Mouse (Mus musculus): ENCODE results near the gene Npas1.

Gene Npas1

DNA sequence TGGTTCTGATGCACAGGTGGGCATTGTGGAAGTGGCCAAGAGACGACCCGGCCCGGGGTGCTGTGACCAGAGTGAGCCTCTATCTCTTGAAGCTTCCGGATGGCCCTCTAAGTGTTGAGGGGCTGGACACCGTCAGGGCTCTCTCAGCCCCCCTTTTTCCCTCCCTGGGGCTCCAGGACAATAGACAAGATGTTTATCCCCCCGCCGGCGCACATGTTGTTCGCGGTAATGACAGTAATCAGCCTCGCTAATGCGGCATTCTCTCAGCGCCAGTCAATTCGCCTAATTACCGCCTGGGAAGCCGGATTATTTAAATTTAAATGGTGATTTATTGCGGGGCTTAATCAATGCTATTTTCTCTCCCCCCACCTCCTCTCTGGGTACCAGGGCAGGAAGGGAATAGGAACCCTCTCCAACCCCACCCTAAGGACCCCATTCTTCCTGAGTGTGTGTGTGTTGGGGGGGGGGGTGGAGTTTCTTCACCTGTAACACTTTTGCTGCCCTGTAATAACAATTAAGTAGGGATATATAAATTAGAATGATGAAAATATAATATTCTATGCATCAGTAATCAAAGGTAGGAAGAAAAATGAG lies 5.3 kb downstream of the Npas1 start:
- no peak for DNase-seq (ENCODE audit: low read depth in 1 of 2, low spot score in 2 of 2)

DNA sequence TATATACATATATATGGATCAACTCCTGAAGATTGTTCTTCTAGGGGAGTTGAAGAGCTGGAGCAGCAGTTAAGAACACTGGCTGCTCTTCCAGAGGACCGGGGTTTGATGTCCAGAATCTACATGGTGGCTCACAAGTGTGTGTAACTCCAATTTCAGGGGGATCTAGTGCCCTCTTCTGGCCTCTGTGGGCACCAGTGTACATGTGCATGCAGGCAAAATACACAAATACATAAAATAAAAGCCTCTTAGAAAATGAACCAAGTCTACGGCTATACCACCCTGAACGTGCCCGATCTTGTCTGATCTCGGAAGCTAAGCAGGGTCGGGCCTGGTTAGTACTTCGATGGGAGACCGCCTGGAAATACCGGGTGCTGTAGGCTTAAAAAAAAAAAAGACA lies 6.0 kb downstream of the Npas1 start:
- no peak for DNase-seq (ENCODE audit: low read depth in 1 of 2, low spot score in 2 of 2)

DNA sequence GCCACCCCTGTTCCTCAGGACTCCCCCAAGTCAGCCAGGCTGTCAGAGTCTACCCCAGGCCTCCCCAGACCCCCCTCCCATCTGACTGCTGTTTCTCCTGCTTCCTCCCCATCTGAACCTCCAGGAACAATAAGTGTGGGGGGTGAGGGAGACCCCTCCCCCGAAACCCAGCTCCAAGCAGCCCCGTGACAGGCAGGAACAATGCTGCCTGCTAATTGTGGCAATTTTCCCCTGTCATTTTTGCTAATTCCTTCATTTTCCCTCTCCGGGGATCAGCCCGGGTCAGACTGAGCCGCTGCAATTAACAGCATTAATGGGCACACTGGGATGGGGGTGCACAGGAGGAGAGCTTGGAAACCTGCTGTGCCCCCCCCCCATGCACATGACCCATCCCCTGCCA lies 9.4 kb downstream of the Npas1 start:
- DNase-seq (ENCODE audit: low read depth in 1 of 2, low spot score in 2 of 2): no peak

DNA sequence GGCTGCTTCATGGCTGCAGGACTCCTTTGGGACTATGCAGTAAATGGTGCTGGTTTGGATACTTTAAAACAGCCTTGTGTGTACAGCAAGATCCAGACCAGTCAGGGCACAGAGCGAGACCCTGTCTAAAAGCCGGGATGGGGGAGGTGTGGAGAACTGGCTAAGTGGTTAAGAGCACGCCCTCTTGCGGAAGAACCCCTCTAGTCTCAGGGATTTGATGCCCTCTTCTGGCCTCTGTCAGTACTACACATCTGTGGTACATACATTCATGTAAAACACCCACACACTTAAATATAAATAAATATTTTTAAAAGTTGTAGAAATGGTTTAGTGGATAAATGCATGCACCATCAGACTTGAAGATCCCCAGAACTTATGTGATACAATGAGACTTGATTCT lies 11.0 kb downstream of the Npas1 start:
- no peak for DNase-seq (ENCODE audit: low read depth in 1 of 2, low spot score in 2 of 2)

DNA sequence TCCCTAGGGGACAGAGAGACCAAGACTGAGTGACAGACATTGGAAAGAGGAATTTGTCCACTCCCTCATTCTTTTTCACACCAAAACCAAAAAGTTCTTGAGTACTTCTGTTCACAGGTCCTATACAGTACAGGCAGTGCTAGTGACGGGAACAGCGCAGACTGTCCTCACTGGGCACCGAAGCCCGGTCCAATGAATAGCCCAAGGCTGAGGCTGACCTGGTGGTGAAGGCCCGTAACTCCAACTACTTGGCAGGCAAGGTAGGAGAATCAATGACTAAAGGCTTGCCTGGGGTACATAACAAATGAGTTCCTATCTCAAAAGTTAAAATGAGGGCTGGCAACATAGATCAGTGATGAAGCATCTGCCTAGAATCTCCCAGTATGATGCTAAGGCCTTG lies 12.0 kb downstream of the Npas1 start:
- DNase-seq (ENCODE audit: low read depth in 1 of 2, low spot score in 2 of 2): no peak

DNA sequence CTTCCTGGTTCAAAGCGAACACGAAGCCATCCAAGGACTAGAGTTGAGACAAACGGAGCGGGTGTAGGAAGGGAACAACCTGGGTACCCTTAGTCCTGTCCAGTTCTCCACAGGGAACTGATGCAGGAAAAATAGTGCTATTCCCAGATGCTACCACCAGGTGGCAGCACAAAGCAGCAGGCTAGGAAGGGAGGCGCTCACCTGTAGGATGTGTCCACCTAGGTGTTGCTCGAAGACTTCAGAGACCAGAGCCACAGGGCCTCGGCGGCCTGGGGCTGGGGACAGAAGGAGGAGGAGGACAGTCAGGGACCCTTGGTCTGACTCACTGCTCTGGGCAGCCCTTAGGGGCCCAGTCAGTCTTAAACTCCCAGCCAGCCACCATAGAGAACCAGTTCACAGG lies 12.4 kb downstream of the Npas1 start:
- peak in 1 of 2 experiments; percentile 28 for DNase-seq (ENCODE audit: low read depth in 1 of 2, low spot score in 2 of 2)

DNA sequence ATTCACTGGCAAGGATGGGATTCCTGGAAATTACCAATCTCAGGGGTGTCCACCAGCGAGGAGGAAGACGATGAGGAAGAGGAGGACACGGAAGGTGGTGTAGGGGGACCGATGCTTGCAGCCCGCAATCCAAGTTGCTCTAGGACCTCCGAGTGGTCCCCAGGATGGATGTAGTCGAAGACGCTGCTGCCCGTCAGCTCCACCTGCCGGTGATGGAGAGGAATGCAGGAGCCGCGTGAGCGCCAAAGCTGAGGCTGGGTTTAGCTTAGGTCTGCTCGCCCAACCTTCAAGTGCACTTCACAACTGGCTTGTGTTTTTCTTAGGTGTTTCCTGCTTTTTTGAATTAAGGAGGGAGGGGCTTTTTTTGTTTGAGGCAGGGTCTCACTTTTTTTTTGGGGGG lies 14.3 kb downstream of the Npas1 start:
- DNase-seq (ENCODE audit: low read depth in 1 of 2, low spot score in 2 of 2): peak; percentile 27 to 52

DNA sequence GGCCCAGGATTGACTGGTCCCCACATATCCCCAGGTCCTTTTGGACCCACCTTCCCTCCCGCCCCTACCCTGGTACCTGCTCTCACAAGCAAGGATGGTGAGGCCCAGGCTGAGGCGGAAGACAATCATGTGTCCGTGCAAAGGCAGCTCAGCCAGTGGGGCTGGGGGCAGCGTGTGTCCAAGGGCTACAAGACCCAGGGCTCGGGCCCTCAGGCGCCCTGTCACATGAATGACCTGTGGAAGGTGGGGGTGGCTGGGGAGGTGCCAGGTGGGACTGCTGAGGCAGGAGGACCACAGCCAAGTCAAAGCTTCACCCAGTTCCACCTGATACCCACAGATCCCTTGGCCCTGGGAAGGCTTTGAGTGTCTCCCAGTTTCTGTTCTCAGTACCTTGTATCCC lies 15.8 kb downstream of the Npas1 start:
- no peak for DNase-seq (ENCODE audit: low read depth in 1 of 2, low spot score in 2 of 2)

DNA sequence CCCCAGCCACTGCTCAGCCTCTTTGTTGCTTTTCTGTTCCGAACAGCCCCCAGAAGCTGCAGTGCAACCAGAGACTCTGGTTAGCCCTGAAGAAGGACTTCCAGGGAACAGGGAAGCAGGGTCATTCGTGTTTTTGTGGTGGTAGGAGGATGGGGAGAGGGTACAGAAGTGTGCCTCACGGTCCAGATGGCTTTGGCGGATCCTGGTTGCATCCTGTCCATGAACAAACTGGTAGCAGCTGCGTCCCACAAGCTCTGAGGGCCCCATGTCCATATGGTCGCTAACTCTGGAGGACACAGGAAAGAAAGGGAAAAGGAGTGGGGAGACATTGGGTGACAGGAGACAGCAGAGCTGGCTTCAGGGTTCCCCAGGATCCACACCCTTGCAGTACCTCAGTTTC lies 16.4 kb downstream of the Npas1 start:
- no peak for DNase-seq (ENCODE audit: low read depth in 1 of 2, low spot score in 2 of 2)

DNA sequence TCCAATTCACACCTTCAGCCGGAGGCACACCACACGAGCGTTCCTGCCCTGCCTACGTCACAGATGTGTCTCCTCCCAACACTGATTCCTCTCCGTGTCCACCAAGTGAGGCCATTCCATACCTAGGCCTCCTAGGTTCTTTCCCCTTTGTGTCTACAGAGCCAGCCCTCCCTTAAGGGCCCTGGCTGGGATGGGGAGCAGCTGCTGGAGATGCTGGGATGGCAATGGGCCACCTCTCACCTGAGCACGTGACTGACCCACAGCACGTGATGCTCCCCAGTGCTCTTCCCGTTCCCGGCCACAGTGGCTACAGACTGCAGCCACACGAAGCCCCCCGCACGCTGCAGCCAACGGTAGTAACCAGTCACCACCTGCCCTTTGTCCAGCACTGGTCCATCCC lies 17.0 kb downstream of the Npas1 start:
- no peak for DNase-seq (ENCODE audit: low read depth in 1 of 2, low spot score in 2 of 2)

DNA sequence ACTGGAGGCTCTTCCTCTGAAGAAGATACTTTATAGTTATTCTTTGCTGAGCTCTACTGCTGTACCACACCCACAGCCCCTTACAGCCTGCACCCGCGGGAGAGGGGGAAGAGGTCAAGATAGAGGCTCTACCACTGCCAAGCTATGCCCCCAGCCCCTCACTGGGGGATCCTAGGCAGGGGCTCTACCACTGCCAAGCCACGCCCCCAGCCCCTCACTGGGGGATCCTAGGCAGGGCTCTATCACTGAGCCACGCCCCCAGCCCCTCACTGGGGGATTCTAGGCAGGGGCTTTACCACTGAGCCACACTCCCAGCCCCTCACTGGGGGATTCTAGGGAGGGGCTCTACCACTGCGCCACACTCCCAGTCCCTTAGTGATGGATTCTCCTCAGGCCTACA lies 21.2 kb downstream of the Npas1 start:
- DNase-seq (ENCODE audit: low read depth in 1 of 2, low spot score in 2 of 2): no peak

DNA sequence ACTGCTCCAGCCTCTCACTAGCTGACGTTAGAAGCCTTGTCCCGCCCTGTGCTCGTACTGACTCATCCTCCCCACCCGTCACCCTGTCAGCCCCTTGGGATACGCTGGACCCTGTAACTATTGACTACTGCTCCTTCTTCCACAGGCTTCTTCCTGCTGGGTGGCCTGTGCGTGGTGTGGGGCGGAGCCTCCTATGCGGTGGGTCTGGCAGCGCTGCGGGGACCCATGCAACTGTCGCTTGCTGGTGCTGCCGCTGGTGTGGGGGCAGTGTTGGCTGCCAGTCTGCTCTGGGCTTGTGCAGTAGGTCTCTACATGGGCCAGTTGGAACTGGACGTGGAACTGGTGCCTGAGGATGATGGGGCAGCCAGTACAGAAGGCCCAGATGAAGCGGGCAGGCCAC lies 22.5 kb downstream of the Npas1 start:
- DNase-seq (ENCODE audit: low read depth in 1 of 2, low spot score in 2 of 2): no peak

DNA sequence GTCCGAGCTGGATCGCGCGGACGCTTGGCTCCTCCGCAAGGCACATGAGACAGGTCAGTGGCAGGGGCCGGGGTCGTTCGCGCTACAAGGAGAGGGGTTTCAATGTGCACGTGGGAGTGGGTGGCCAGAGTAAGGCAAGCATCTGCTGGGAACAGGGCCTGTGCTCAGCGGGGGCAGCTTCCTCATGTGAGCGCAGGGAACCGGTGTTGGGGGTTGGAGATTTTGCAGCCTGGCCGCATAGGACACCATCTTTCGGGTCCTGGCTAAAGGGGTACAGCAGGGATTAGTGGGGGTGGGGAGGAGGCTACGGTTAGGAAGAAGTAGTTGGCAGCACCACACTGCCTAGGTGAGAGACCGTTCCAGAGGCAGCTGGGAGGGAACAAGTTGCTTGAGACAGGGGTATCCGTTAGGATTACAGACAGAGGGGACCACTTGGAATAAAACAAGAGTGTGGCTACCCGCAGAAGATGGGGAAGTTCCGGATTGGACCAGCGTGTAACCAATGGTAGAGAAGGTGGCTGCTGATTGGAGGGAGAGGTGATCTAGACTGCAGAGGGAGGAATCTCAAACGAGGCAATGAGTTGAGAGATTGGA lies 24.3 kb downstream of the Npas1 start:
- no peak for DNase-seq (ENCODE audit: low read depth in 1 of 2, low spot score in 2 of 2)

DNA sequence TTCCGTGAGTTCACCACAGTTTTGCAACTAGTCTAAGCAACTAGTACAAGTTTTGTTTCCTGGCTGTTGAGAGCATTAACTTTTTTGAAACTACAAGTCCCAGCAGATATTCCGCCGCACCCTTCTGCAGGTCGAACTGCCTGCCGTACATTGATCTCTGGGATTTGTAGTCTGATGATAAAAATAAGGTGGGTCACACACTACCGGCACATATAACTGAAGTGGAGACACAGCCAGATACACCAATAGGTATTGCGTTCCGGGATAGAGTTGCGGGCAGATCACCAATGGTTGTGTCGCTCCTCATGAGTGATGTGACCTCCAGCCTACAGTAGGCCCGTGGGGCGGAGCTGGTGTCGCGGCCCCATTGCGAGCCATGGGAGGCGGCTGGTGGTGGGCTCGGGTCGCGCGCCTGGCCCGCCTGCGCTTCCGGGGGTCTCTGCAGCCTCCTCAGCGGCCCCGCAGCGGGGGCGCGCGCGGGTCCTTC lies 24.9 kb downstream of the Npas1 start, which contains the start of gene Tmem160:
Gene Tmem160 (plus strand): TSS at position 193 of the 487 bp plus-strand sequence.
- DNase-seq (ENCODE audit: low read depth in 1 of 2, low spot score in 2 of 2): peak; percentile 64 to 69

DNA sequence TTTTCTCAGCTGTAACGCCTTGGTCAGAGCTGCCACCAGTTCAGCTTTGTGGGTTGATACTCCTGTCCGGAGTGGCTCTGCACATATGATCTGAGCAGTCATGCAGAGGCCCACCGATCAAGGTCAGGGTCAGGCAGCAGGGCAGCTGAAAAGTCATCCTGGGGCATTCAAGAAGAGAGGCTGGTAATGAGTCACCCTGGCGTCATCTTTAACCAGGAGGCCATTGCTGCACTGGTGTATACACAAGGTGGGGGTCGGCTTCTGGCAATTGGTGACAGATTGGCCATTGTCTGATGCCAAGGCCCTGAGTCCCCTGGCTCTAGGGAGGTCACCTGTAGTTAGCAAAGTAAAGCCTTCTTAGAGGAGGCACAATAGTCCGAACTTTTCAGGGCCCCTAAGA lies 25.9 kb downstream of the Npas1 start:
- no peak for DNase-seq (ENCODE audit: low read depth in 1 of 2, low spot score in 2 of 2)

DNA sequence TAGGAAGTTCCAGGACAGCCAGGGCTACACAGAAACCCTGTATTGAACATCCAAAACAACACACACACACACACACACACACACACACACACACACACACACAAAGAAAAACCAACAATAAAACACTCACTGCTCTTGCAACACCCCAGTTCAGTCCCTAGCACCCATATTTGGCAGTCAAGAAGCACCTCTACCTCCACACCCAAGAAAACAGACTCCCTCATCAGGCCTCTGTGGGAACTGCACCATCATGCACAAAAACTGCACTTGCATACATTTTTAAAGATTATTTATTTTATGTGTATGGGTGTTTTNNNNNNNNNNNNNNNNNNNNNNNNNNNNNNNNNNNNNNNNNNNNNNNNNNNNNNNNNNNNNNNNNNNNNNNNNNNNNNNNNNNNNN lies 36.3 kb downstream of the Npas1 start:
- DNase-seq (ENCODE audit: low read depth in 1 of 2, low spot score in 2 of 2): no peak

DNA sequence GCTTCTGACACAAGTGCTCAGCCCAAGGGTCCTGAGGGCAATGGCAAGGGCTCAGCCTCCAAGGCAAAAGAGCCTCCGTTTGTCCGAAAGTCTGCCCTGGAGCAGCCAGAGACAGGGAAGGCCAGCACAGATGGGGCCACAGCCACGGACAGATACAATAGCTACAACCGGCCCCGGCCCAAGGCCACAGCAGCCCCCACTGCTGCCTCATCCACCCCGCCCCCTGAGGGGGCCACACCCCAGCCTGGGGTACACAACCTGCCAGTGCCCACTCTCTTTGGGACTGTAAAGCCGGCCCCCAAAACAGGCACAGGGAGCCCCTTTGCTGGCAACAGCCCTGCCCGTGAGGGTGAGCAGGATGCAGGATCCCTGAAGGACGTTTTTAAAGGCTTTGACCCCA lies 42.4 kb downstream of the Npas1 start:
- no peak for DNase-seq (ENCODE audit: low read depth in 1 of 2, low spot score in 2 of 2)

DNA sequence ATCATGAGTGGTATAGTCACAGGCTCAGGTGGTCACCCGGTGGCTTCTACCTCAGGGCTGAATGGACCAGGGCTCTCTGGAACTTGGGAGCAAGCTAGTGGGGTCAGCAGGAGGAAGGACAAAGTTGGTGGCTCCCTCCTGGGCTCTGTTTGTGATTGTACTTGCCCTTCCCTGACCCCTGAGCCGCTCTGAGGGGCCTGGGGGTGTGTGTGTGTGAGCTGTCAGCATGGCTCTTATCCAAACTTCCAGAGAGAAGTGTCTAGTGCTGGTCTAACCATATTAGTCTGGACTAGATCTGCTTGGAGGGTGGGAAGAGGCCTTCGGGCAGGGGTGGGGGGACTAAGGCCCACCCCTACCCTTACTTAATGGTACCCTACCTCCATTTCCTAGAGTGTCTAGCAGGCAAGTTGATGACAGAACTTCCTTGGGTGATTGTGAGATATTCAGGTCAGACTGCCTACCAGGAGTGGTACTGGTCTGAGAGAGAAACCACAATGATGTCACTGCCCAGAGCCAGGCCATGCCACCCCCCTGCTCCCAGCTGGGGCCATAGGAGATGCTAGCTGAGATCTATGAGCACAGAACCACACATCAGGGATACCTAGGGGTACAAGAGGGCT lies 44.1 kb downstream of the Npas1 start:
- no peak for DNase-seq (ENCODE audit: low read depth in 1 of 2, low spot score in 2 of 2)

DNA sequence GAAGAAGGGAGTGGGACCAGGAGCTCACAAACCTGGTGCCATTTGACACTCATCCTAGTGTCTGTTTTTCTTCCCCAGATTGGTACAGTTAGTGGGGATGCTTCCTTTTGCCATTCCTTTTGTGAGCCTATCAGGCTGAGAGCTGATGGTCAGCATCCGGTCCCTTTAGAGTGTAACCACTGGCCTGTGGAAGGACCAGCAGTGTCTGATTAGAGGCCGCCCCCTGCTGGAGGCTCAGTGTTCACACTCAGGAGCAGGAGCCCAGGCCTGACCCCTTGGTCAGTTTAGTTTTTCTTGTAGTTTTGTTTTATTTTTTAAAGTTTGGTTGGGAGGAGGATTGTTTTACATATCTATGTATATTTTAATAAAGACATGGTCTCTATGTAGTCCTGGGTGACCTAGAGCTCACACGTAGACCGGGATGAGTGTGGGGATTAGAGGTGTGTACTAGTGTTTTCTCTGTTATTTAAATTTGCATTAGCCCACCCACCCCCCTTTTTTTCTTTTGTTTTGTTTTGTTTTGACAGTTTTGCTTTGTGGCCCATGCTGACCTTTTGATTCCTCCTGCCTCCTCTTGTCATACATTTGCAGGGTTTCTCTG lies 51.3 kb downstream of the Npas1 start:
- DNase-seq (ENCODE audit: low read depth in 1 of 2, low spot score in 2 of 2): peak in 1 of 2 experiments; percentile 56

DNA sequence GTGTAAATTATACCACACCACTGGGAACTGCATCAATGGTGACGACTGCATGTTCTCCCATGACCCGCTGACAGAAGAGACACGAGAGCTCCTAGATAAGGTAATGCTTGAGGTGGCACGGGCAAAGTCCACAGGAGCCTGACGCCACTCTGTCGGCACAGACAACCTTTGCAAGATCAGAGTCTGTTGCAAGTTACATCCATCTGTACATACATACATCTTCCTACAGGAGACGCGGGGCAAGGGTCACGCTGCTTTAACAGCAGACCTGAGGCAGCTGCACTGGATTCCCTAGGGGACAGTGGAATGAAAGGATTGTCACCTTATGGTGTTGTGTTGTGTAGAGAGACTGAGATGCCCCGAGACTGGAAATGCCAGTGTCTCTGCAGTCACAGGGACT lies 51.8 kb downstream of the Npas1 start:
- DNase-seq (ENCODE audit: low read depth in 1 of 2, low spot score in 2 of 2): no peak

DNA sequence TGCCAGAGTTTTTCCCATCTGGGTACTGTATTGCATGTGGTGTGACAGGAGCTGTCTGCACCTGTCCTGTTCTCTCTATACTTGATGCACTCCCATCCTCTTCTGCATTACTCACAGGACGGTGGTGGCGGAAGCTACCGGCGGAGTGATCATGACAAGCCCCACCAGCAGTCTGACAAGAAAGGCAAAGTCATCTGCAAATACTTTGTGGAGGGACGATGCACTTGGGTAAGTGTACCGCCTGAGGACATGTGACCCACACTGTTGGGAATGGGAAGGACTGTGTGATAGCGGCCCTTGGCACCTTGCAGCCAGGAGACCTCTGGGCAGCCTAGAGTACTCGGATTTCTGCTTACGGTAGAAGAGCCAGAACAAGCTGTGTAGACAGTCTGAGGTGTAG lies 53.8 kb downstream of the Npas1 start:
- DNase-seq (ENCODE audit: low read depth in 1 of 2, low spot score in 2 of 2): no peak

DNA sequence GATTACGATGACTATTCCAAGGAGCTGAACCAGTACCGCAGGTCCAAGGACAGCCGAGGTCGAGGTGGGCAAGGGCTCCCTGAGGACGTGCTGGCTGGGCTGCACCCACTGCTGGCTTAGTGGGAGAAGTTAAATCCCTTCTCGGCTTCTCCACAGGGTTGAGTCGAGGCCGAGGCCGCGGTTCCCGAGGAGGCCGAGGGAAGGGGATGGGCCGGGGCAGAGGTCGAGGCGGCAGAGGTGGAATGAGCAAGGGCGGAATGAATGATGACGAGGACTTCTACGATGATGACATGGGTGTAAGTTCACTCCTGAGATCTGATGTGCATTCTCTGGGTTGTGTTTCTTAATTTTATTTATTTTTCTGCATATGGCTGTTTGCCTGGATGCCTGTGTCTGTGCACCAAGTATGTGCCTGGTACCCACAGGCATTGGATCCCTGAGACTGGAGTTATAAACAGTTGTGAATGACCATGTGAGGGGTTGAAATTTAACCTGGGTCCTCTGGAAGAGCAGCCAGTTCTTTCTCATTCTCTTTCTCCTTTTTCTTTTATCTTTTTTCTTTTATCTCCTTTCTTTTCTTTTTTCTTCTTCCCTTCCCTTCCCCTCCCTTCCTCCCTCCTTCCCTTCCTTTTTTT lies 55.2 kb downstream of the Npas1 start:
- no peak for DNase-seq (ENCODE audit: low read depth in 1 of 2, low spot score in 2 of 2)

Data from monocyte, adult 2 months (primary cell).